Mouse (Mus musculus) retina, postnatal 1 day (tissue): Measurements from ENCODE around the gene Hist1h2bc.
"Not testable (repeated sequence)": the region's sequence is repeated elsewhere in the genome, so short reads cannot be mapped to it uniquely, and the experiment has no call there.

Experiments used
- DNase-seq: peaks from one replicate; pipeline ENCODE4 v3.0.0-alpha.2; 2012

Gene Hist1h2bc

GRCm38 (mm10) chr13:23700786-23701520 lies 17.0 kb downstream of the Hist1h2bc start:
- DNase-seq: peak; percentile 86

- no peak for DNase-seq
Observed at GRCm38 (mm10) chr13:23702220-23702619, 18.2 kb downstream of the Hist1h2bc start.

- DNase-seq: not testable (repeated sequence)
Observed at GRCm38 (mm10) chr13:23702801-23703200, 18.8 kb downstream of the Hist1h2bc start.

- no peak for DNase-seq
Observed at GRCm38 (mm10) chr13:23705751-23706356, 21.9 kb downstream of the Hist1h2bc start.

GRCm38 (mm10) chr13:23706771-23707170 lies 22.8 kb downstream of the Hist1h2bc start:
- DNase-seq: no peak

- DNase-seq: no peak
Observed at GRCm38 (mm10) chr13:23708041-23708440, 24.0 kb downstream of the Hist1h2bc start.

GRCm38 (mm10) chr13:23708654-23709053 lies 24.7 kb downstream of the Hist1h2bc start:
- DNase-seq: no peak

GRCm38 (mm10) chr13:23709714-23710373 lies 25.8 kb downstream of the Hist1h2bc start:
- DNase-seq: peak; percentile 46

GRCm38 (mm10) chr13:23710374-23711089 lies 26.5 kb downstream of the Hist1h2bc start, which contains the start of gene Hfe:
Gene Hfe (minus strand): TSS chr13:23710854.
- DNase-seq: peak; percentile 75

- no peak for DNase-seq
Observed at GRCm38 (mm10) chr13:23716261-23717042, 32.5 kb downstream of the Hist1h2bc start.

GRCm38 (mm10) chr13:23717176-23717575 lies 33.2 kb downstream of the Hist1h2bc start:
- DNase-seq: no peak

- not testable (repeated sequence) for DNase-seq
Observed at GRCm38 (mm10) chr13:23717593-23718245, 33.7 kb downstream of the Hist1h2bc start.

GRCm38 (mm10) chr13:23724239-23724638 lies 40.2 kb downstream of the Hist1h2bc start:
- no peak for DNase-seq

GRCm38 (mm10) chr13:23725213-23725612 lies 41.2 kb downstream of the Hist1h2bc start:
- no peak for DNase-seq

- DNase-seq: no peak
Observed at GRCm38 (mm10) chr13:23728472-23729191, 44.6 kb downstream of the Hist1h2bc start.

- no peak for DNase-seq
Observed at GRCm38 (mm10) chr13:23729192-23729525, 45.2 kb downstream of the Hist1h2bc start.

GRCm38 (mm10) chr13:23729706-23730105 lies 45.7 kb downstream of the Hist1h2bc start:
- no peak for DNase-seq

- DNase-seq: no peak
Observed at GRCm38 (mm10) chr13:23730479-23730878, 46.5 kb downstream of the Hist1h2bc start.

- DNase-seq: peak; percentile 73
Observed at GRCm38 (mm10) chr13:23732156-23732804, 48.3 kb downstream of the Hist1h2bc start.

GRCm38 (mm10) chr13:23737091-23737490 lies 53.1 kb downstream of the Hist1h2bc start:
- DNase-seq: peak; percentile 61

- no peak for DNase-seq
Observed at GRCm38 (mm10) chr13:23738041-23738440, 54.0 kb downstream of the Hist1h2bc start.
